Mouse (Mus musculus) heart, postnatal 14 days (tissue): ENCODE data around the gene U2af1. TPM values are rescaled to one million over a fixed set of nuclear protein-coding genes. Genes with fewer than 3 reads are reported as not detected.

Source experiments
- DNase-seq, 2 experiments: peaks; one replicate each; pipeline ENCODE4 v3.0.0; 2021 to 2022
- intact Hi-C: fragments of 180-260 bp; cut with DNase I; formaldehyde crosslinking; loops from one replicate; pipeline ENCODE4 v1.15.1; 2025
- total RNA-seq, 2 experiments: library from RNA; stranded (reverse); gene quantifications; 2 replicates each; pipeline ENCODE4 v1.2.3; 2021

The U2af1 gene
- total RNA-seq, 2 experiments from 2014 or later, result 82.0 to 82.2 TPM

DNA sequence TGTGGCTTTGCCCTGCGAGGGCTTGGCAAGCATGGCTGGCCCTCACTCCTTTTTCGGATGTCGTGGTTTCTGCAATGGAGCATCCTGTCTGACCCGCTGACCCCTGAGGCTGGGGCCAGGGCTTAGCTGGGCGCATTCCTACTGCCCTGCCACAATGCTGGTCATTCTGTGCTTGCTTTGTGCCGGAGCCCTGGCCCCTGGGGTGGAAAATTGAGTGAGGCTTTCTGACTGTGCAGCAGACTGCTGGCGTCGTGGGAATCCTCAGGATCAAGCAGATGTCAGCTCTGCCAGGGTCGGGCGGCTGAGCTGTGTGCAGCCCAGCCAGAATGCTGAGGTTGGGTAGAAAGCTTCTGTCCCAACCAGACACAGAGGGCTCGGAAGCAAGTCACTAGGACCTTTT, 11.5 kb upstream of the U2af1 start:
- DNase-seq, result no peak
- intact Hi-C loops, result no loop called here

DNA sequence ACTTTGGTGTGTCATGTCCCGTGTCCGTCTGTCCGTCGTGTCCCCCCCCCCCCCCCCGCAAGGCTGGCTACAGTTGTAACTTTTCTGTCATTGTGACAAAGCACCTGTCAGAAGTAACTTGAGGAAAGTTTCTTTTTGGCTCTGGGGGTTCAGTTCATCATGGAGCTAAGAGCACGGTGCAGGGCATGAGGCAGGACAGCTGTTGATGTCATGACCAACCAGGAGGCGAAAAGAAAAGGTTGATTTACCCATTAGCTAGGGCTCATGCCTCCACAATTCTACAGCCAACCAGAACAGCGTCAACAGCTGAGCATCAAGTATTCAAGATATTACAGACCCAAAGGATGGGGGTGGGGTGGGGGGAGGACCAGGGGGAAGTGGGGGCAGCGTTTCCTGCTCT, 9.6 kb upstream of the U2af1 start:
- DNase-seq, result no peak
- intact Hi-C loops, result no loop called here

DNA sequence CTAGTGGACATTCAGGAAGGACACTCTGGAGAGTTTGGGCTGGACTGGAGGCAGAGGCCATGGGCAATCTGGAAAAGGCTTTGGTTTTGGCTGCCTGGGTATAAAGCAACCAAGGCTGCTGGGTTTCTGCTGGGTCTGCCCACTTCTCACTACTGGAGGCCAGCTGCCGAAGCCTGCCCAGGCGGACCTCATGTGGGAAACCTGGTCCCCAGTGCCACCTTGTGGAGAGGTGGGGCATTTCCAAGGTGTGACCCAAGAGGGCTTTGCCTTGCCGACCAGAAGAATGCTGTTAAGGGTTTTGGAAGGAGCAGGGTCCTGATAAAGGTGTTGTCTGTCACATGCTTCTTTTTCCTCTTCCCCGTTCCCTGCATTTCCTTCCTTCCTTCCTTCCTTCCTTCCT, 6.1 kb upstream of the U2af1 start:
- peak; percentile 77 to 86 for DNase-seq
- intact Hi-C loops, result loop anchor here (2.0 to 5.0 kb wide), 2 partner anchors 287 to 332 kb away; no protein-coding TSS in a partner anchor

DNA sequence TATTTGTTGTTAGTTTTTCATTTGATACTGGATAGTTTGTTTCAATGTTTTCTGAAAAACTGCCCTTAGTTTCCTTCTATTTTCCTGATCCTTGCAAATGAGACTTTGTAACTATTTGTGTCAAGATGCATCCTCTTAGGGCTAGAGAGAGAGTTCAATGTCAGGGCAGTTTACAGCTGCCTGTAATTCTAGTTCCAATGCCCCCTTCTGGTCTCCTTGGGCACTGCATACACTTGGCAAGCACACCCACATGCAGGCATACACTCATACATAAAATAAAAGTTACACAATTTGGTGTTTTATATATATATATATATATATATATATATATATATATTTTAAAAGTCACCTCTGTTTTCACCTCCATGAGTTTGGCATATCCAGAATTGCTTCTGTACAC, 4.2 kb upstream of the U2af1 start:
- intact Hi-C loops, result loop anchor here (5.0 kb wide), 1 partner anchor 286 kb away; no protein-coding TSS in a partner anchor
- DNase-seq, result no peak

DNA sequence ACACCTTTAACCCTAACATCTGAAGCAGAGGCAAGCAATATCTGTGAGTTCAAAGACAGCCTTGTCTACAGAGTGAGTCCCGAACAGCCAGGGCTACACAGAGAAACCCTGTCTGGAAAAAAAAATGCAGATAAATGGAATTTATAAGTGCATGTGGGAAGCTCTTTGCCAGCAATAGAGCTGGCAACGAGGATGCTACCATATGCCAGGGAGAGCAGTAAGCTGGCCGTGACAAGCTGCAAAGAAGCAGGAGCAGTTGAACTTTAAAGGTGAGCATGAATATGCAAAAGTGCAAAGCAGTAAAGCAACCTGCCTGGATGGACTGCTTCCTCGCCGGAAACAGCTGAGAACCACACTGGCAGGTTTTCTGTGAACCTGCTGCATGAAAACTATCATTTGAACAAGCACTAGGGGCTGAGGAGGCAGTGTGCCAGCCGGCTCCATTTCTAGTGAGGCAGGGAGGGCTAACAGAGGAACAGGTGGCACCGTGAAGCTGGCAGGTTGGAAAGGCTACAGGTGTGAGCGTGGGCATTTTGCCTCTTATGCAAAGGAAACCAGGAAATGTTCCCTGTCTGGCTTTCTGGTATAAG, 2.1 kb upstream of the U2af1 start:
- DNase-seq, result no peak
- intact Hi-C loops, result loop anchor here (5.0 kb wide), 1 partner anchor 283 kb away; no protein-coding TSS in a partner anchor

DNA sequence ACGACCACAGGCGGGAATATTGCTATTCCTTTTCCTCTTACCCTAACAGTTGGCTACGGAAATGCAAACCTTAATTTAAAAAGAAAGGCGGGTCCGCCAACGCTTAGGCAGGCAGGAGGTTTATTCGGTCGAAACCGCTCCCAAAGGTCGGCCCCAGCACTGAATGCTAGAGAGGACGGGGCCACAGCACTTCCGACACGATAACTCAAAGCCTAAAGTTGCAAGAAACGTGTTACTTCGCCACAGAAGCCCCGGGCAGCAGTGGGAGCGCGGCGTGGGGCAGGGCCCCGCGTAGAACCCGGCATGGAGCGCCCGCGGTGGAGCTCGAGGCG, 590 bp downstream of the U2af1 start:
- no peak for DNase-seq
- intact Hi-C loops, result loop anchor here (2.0 kb wide), 2 partner anchors 91 to 137 kb away; partner anchors contain the start of gene Ndufv3

DNA sequence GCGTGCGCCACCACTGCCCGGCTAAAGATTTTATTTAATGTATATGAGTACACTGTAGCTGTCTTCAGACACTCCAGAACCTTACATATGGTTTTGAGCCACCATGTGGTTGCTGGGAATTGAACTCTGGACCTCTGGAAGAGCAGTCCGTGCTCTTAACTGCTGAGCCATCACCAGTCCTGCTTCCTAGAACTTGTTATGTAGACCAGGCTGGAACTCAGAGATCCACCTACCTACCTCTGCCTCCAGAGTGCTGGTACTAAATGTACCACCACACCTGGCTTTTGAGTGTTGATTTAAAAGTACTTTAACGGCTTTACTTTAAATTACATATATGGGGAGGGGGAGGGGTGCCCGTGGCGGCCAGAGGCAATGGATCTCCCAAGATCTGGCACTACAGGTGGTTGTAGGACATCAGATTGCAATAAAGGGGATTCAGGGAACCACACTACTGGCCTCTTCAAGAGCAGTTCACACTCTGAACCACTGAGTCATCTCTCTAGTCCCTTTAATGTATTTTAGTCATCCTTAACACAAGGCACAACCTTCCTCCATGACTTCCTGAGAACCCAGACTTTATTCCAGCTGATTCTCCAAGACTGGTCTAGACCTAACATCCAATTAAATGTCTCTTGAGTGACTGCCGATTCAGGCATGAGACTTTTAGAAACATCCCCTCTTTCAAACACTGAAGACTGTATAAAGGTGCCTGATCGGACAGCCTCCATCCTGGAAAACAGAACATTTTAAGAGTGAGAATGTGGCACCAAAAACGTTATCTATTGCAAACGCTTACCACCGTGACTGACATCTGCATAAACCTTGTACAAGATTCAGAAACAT, 1.3 kb downstream of the U2af1 start:
- intact Hi-C loops, result loop anchor here (2.0 kb wide), 1 partner anchor 17 kb away; no protein-coding TSS in a partner anchor

DNA sequence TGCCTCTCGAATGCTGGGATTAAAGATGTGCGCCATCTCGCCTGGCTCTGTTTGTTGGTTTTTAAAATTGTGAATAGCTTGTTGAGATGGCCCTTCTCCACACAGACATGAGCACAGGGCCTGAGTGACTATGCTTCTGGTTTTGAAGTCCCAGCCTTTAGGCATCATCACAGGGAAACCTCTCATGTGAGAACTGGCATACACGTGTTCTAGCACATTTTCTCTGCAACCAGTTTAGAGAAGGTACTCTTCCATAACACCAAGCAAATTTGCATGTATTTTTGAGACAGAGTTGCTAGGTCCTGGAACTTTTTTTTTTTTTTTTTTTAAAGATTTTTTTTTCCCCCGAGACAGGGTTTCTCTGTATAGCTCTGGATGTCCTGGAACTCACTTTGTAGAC, 2.0 kb downstream of the U2af1 start:
- no peak for DNase-seq
- intact Hi-C loops, result loop anchor here (2.0 kb wide), 1 partner anchor 16 kb away; no protein-coding TSS in a partner anchor

More for the DNA sequence above, 1.3 kb downstream of the U2af1 start:
- DNase-seq, result no peak

DNA sequence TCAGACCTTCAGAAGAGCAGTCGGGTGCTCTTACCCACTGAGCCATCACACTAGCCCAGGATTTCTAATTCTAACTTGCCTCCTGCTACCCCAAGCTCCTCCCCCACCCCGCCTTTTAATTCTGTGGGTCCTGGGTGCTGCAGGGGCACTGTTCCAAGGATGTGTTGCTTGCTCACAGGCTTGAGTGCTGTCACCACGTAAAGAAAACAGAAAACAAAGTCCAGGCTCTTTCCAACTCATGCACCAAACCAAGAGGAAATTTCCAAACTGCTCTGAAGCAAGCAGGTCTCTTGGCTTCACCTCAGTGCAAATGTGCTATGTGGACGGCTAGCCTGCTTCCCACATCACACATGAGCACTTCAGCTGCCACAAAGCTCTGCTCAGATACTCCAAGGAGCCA, 3.3 kb downstream of the U2af1 start:
- no peak for DNase-seq
- intact Hi-C loops, result no loop called here

DNA sequence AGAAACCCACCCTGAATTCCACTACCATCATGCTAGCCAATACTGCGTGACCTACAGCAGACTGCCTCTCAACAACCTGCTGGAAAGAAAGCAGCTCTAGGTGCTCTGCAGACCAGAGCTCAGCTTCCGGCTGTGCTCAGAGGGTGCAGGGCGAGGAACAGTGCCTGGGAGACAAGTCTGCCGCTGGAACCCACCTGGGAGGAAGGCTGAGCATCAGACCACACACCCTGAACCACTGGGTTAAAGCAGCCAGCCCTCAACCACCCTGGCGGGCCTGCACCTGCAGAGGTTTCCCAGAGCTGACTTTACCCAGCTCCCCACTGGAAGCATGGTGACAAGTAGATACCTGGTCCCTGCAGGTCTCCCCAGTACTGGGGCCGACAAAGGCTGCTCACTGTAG, 5.4 kb downstream of the U2af1 start:
- intact Hi-C loops, result no loop called here
- no peak for DNase-seq

DNA sequence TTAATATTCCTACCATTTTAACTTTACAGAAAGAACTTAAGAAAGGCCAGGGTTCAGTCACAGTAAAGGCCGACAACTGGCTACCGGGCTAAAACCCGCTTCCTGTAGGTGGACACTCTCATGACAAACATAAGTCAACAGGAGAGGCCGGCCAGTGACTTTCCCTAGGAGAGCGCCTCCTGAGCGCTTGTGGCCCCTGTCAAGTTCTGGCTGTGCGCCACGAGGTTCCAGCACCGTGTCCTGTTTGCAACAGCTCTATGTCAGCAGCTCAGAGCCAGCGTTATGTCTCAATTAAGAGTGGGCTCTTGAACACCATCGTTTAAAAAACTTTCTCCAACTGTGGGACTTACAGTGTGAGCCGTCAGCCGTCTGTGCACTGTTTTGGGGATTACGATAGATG, 6.5 kb downstream of the U2af1 start:
- intact Hi-C loops, result no loop called here
- DNase-seq, result peak; percentile 14 to 23

DNA sequence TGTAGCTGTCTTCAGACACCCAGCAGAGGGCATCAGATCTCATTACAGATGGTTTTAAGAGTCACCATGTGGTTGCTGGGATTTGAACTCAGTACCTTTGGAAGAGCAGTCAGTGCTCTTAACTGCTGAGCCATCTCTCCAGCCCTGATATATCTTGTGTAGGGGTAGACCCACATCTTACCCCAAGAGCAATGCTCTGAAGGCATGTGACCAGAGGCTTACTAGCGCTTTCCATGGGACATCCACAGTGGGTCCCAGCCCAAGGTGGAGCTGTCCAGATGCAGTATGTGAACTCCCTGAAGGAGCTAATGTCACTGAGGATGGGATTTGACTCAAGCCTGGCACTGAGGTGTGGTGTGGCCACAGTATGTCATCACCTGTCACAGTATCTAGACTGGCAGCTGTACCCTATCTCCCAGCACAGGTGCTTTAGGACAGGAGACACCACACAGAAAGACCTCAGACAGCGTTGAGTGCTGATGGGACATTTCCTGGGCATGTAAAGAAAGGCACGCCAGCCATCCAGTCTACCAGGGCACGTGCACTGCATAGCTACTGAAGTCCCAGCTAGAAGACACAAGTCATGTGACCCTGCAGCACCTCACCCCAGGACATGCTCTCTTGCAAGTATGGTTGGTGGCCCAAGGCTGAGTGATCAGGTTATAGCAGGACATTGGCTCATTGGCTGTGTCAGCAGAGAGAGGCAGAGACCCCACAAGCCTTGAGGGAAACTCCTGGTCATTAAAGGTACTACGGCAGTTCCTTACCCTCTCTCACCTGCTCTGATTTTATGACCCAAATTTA, 12.3 kb downstream of the U2af1 start:
- DNase-seq, result no peak
- intact Hi-C loops, result no loop called here

DNA sequence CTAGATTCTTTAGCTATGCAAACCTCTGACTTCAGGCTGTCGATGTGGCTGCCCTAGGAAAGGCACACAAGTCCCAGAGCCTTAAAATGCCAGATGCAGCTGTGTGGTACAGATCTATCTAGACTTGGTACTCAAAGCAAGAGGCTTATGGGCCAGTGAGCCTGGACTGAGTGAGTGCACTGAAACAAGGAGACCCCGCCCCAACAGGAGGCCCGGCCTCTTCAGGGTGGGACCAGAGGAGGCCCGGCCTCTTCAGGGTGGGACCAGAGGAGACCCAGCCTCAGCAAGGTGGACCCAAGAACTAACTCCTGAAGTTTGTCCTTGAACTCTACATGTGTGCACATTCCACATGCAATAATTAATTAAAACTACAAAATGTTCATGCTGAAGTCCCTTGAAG, 15.8 kb downstream of the U2af1 start:
- intact Hi-C loops, result no loop called here
- no peak for DNase-seq

DNA sequence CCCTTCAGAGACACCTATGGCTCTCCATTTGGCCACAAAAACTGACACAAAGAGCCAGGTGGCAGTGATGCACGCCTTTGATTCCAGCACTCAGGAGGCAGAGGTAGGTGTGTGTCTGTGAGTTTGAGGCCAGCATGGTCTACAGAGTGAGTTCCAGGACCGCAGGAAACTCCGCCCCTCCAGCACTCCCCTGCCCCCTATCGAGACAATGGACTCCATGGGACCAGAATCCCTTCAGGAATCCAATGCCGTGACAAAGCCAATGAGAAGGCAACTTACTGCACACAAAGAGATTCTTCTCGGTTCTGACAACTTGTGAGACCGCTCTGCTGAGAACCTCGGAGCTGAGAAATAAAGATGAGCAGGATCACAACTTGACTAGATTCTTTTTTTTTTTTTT, 16.4 kb downstream of the U2af1 start:
- DNase-seq, result no peak
- intact Hi-C loops, result no loop called here

DNA sequence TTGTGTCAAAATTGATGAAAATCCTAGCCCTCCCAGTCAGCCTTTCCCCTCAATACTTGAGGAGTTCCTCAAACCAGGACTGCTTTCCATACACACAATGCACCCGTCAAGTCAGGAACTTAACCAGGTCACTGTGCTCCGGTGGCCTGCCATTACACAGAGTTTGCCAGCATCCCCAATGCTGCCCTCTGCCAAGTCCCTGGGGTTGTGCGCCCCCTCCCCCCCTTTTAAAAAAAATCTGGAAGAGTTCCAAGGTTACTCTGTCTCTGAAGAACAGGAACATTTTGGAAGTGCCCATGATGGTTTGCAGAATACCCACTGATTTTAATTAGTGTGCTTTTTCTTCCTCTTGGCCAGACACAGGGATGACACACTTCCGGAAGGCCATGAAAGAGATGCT, 19.0 kb downstream of the U2af1 start:
- intact Hi-C loops, result loop anchor here (2.0 kb wide), 1 partner anchor 17 kb away; no protein-coding TSS in a partner anchor
- no peak for DNase-seq

DNA sequence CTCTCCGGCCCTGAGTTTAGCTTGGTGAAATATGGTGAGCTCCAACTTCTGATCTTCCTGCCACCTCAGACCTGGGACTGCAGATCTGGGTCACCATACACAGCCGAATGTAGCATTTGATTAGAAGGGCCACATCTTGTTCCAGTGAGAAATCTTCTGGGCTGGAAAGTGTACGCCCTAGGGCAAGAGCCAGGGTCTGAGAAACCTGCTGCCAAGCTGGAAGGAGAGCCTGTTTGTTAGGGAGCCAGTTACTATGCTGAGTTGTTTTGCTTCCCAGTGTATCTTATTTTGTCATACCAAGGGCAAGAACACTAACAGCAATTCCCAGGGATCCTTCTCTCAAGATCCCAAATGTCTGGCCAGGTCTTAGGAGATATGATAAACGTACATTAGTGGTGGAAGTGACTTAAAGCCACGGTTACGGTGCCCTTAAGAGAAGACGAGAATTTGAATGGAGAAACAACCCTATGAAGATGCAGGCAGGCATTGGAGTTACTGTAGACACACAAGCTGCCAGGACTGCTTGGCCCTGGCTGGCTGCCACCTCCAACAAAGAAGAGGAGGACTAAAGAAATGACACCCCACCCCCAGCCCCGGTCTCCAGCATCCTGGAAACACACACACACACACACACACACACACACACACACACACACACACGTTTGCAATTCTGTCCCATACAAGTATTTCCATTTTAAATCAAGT, 20.7 kb downstream of the U2af1 start:
- intact Hi-C loops, result no loop called here
- DNase-seq, result peak; percentile 56 to 57

DNA sequence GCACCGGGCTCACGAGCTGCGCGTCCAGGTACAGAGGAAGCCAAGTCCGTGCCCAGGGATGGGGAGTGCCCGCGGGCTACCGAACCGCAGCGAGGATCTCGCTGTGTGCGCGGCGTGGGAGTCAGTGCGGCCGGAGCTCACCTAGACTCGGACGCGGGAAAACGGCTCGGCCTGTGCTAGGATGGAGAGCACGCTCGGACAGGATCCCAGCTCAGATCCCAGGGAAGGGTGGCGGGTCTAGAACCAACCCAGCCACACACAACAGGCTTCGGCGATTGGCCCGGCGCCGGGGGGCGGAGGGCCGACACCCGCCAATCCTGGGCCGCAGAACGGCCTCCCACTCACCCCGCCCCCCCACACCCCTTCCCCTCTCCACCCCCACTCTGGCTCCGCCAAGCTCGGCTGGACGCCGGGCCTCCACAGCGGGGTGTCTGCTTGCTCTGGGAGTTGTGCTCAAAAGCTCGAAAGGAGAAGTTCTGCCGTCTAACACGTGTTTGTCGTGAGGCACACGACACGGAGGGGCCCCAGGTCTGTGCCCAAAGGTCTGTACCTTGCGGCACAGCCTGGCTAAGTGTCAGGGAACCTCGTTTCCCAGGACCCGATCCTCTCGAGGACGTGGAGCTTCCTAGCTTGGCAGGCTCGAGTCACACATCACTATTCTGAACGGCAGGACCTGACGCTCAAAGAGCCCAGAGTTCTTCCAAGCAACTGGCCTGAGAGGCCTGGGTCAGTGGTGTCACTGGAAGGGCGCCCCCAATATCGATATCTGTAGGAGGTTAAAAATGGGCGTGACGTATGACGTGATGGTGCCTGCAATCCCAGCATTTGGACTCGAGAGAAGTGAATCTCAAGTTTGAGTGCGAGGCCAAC, 21.5 kb downstream of the U2af1 start, which contains the start of gene Cbs:
Gene Cbs (minus strand): TSS at position 297 of the 870 bp plus-strand sequence.
- intact Hi-C loops, result no loop called here
- peak; percentile 83 to 88 for DNase-seq

DNA sequence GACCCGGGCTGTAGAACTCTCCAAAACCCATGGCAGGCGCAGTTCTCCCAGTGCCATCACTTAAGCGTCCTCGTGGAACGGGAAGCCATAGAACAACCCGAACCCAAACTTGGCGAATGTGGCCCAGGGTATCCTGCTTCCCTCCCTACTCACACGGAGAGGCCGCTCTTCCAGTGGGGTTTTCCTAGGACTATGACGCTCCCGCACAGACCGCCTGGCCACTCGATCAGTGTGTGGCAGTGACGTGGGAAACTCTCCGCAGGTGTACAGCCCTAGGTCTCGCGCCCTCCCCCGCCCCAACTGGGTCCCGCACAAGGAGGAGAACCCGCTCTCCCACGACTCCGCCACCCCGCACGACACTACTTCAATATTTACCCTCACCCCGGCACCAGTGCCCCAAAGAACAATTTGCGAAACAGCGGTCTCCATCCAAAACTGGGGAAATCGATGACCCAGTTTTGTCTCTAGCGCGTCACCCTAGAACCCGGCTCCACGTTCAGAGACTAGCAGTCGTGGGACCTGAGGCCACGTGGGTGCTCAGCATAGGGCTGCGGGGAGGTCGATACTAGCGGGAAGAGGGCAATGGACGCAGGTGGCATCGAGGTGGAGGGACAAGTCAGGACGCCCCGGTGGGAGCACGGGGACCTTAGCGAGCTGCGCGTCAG, 22.3 kb downstream of the U2af1 start:
- DNase-seq, result peak in 1 of 2 experiments; percentile 12
- intact Hi-C loops, result no loop called here

DNA sequence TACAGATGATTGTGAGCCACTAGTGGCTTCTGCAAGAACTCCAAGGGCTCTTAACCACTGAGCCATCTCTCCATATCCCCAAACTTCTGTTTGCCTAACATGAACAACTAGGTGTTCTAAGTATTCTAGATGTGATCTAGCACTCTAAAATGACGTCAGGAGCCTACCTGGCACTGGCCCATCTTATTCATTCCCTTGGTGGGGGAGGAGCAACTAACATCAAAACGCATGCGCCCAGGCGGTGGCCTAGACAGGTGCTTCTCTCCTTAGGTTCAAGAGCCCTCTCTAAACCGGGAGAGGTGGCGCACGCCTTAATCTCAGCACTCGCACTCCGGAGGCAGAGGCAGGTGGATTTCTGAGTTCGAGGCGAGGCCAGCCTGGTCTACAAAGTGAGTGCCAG, 22.9 kb downstream of the U2af1 start:
- intact Hi-C loops, result no loop called here
- DNase-seq, result no peak
